Mouse (Mus musculus) macrophage (primary cell): ENCODE measurements around the gene Gpd2. TPM values are rescaled to one million over a fixed set of nuclear protein-coding genes. Genes with fewer than 3 reads are reported as not detected.

Experiments
- H3K27ac ChIP-seq: fragments of 350-480 bp; formaldehyde crosslinking; 2 replicates; pipeline ENCODE4 v1.9.0; 2021
- H3K36me3 ChIP-seq: fragments of 350-480 bp; formaldehyde crosslinking; 2 replicates; pipeline ENCODE4 v1.9.0; 2021; ENCODE audit errors: inconsistent target
- H3K4me3 ChIP-seq: fragments of 350-480 bp; formaldehyde crosslinking; 2 replicates; pipeline ENCODE4 v1.9.0; 2021; ENCODE audit errors: inconsistent target
- H3K79me2 ChIP-seq: fragments of 350-480 bp; formaldehyde crosslinking; 2 replicates; pipeline ENCODE4 v1.9.0; 2021; ENCODE audit errors: inconsistent target
- WGBS: methylation state at CpG from one replicate; pipeline ENCODE4 v1.1.7; 2026; ENCODE audit warnings: inconsistent platforms; ENCODE audit not compliant: missing documents; 5-methylcytosine and 5-hydroxymethylcytosine counted together
- polyA plus RNA-seq: library from polyadenylated mRNA; stranded (reverse); fragments of 250-400 nt; gene quantifications from 3 replicates; pipeline ENCODE4 v1.2.4, GENCODE M21; 2018; ENCODE audit warnings: inconsistent platforms
- total RNA-seq, 78 experiments: library from RNA; depleted of rRNA; stranded (reverse); fragments of 250-400 nt; gene quantifications; 1 replicate in 9 of 78; 2 replicates in 24 of 78; 3 replicates in 43 of 78; 4 replicates in 2 of 78; pipeline ENCODE4 v1.2.4; 2018; ENCODE audit warnings: inconsistent platforms in 56 of 78

Gene Gpd2
- total RNA-seq (2018; cell fraction: chromatin; rRNA removed), result 100 to 1,000 TPM in 5 of 26 experiments, 10 to 100 TPM in 21; 19.6 to 228 (median 57.5) TPM
- 10 to 100 TPM; 14.9 to 51.6 (median 29.2) TPM for total RNA-seq (2018; cell fraction: cytosol; rRNA removed)
- 100 to 1,000 TPM in 3 of 26 experiments, 10 to 100 TPM in 23; 14.4 to 252 (median 38.4) TPM for total RNA-seq (2018; cell fraction: nucleus; rRNA removed)
- 10.2 to 13.1 TPM (median 12.5 TPM) in 3 replicates for polyA plus RNA-seq

DNA sequence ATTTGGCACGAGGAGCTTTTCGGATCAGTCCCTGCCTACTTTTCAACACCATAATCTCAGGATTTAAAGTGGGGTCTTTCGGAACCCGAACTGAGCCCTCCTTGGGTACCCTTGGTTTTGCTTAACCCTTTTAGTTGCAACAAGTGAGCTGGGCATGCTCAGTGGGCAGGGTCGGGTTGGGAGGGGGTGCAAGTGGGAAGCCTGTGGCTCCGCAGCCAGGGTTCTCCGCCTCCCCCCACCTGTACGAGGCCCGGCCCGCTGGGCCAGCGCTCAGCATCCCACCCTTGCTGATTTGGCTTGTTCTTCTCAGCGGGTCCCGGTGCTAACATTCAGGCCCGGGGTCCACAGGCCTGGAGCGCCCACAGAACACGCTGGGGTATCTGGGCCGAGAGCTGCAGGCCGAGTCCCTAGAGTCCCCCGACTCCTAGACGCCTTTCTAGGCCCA, at the start of gene Gpd2:
TSS of gene Gpd2 (plus strand) at position 161 of the 445 bp plus-strand sequence.
- H3K36me3 ChIP-seq, result no peaks in the 10 kb centered on the region
- H3K27ac ChIP-seq, result peak within 1 kb of the TSS; percentile 68
- H3K4me3 ChIP-seq, result peak within 1 kb of the TSS; percentile 82
- WGBS, result 12% methylated on average over 20 of the region's 20 CpGs
- peaks cover 36% of the 10 kb centered on the region; the same call in 1 of the 2 replicates for H3K79me2 ChIP-seq

DNA sequence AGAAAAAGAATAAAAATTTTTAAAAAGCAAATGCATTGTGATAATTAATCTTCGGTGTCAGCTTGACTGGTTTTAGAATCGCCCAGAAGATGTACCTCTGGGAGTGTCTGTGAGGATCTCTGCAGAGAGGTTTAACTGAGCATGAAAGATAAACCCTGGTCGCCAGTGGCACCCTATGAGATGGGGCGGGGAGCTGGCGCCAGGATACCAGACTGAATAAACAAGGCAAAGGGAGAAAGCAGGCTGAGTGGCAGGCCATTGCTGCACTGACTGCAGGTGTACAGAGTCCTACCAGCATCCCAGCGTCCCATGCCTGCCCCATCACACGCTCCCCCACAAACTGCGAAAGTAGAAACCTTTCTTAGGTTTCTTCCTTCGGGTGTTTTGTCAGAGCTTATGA, 49.2 kb upstream of the Gpd2 start:
- Histone ChIP-seq H3K4me3 (no peak overlapping the region), H3K79me2 (no peaks in the 10 kb centered on the region), H3K36me3 (no peaks in the 10 kb centered on the region), H3K27ac (no peak overlapping the region)
- WGBS, result 93% methylated on average over 7 of the region's 9 CpGs

- H3K4me3 ChIP-seq, result no peak overlapping the region
Measured at GRCm38 (mm10) chr2:57190884-57191283, 46.6 kb upstream of the Gpd2 start.

GRCm38 (mm10) chr2:57199046-57199445, 38.4 kb upstream of the Gpd2 start:
- 96% methylated on average over 3 of the region's 3 CpGs for WGBS

More at GRCm38 (mm10) chr2:57190884-57191283, 46.6 kb upstream of the Gpd2 start:
- Histone ChIP-seq H3K36me3 (no peaks in the 10 kb centered on the region), H3K79me2 (no peaks in the 10 kb centered on the region), H3K27ac (no peak overlapping the region)

GRCm38 (mm10) chr2:57208472-57209083, 28.9 kb upstream of the Gpd2 start:
- Histone ChIP-seq H3K36me3 (no peaks in the 10 kb centered on the region), H3K79me2 (no peaks in the 10 kb centered on the region), H3K4me3 (no peak overlapping the region), H3K27ac (no peak overlapping the region)
- WGBS, result 55% methylated on average over 9 of the region's 9 CpGs

More at GRCm38 (mm10) chr2:57199046-57199445, 38.4 kb upstream of the Gpd2 start:
- Histone ChIP-seq H3K79me2 (no peaks in the 10 kb centered on the region), H3K36me3 (no peaks in the 10 kb centered on the region), H3K27ac (no peak overlapping the region), H3K4me3 (no peak overlapping the region)

DNA sequence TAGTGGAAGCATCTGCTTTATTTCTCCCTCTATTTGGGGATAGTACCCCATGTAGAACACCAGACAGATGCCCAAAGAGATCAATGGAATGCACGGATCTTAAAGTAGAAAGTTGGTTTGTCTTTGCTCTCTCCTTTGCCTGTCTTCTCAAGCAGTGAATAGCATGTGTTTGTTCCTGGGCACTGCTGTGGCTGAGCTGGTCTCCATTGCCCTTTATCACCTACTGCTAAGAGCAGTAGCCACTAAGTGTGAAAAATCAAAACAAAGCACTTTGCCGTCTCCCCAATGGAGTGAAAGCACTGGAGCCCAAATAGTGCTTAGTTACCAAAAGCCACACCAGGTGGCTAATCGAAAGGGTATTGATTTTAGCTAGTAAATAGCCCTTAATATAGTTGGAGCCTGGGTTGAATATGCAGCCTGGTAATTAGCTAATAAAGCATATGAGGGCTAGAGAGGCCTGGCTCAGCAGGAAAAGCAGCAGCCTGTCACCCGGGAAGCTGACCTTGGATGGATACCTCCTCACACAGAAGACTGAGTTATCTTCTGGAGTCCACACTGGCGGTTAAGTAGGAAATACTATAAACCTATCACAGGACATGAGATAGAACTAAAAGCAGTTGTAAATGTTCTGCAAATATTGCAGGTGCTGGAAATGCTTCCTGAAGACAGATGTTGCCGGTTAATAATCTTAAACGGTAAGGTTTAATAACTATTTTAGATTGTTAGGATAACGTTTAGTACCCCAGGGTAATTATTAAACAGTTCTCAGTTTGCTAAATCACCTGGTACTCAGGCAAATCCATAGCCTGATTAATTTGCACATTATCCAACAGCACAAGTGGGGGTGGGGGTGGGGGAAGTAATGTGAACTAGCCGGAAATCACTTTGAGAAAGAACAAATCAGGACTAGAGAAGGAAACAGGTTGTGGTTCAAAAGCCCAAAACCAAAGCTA, 26.1 kb upstream of the Gpd2 start:
- H3K79me2 ChIP-seq, result no peaks in the 10 kb centered on the region
- H3K4me3 ChIP-seq, result no peak overlapping the region
- WGBS, result 83% methylated on average over 9 of the region's 9 CpGs
- no peak overlapping the region for H3K27ac ChIP-seq
- no peaks in the 10 kb centered on the region for H3K36me3 ChIP-seq

GRCm38 (mm10) chr2:57213364-57213763, 24.1 kb upstream of the Gpd2 start:
- Histone ChIP-seq H3K36me3 (no peaks in the 10 kb centered on the region), H3K27ac (no peak overlapping the region), H3K4me3 (no peak overlapping the region), H3K79me2 (no peaks in the 10 kb centered on the region)
- WGBS, result 90% methylated on average over 4 of the region's 4 CpGs

GRCm38 (mm10) chr2:57223288-57224026, 14.0 kb upstream of the Gpd2 start:
- Histone ChIP-seq H3K79me2 (no peaks in the 10 kb centered on the region), H3K36me3 (no peaks in the 10 kb centered on the region), H3K4me3 (no peak overlapping the region), H3K27ac (no peak overlapping the region)
- 82% methylated on average over 3 of the region's 3 CpGs for WGBS

- 82% methylated on average over 2 of the region's 2 CpGs for WGBS
- Histone ChIP-seq H3K79me2 (no peaks in the 10 kb centered on the region), H3K36me3 (no peaks in the 10 kb centered on the region), H3K27ac (no peak overlapping the region), H3K4me3 (no peak overlapping the region)
Measured at GRCm38 (mm10) chr2:57225236-57225635, 12.2 kb upstream of the Gpd2 start.

DNA sequence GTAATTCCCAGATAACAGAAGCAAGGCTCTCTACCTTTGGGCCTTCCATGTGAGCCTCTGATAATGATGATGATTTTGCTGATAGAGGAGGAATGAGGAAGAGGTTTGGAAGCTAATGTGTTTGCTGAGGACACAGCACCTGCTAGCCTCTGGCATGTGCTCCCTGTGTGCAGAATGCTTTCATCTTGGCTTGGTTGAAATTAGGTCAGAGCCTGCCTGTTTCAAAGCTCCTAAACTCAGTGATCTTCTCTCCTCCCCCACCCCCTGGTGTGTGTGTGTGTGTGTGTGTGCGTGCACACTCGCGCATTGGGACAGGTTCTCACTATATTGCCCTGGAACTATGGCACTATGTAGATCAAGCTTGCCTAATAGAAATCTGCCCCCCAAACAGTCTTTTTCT, 10.0 kb upstream of the Gpd2 start:
- Histone ChIP-seq H3K4me3 (no peak overlapping the region), H3K79me2 (no peaks in the 10 kb centered on the region), H3K36me3 (no peaks in the 10 kb centered on the region), H3K27ac (no peak overlapping the region)
- 83% methylated on average over 2 of the region's 3 CpGs for WGBS

DNA sequence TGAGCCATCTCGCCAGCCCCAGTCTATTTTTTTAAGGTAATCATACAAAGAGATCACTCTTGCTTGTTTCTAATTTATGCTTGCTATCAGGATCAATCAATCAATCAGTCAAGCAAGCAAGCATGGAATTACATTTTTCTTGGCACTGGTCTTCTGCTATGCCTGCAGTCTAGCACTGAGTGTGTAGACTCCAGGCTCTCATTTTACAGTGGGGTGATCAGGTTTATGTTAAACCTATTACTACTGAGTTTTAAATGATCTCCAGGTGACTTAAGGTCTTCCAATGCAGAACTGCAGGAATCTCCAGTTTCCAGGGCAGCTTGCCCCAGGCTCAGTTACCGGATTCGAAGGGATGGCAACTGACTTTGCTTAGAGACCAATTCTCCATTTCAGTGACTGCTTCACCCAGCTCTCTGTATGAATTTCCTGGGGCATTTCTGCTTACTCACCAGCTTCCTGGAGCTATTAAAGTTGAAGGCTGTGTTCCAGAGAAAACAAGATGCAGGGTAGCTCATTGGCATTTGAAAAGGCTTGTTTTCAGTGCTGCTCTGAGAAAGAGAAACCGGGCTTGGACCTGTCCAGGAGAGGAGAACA, 7.7 kb upstream of the Gpd2 start:
- WGBS, result 34% methylated on average over 4 of the region's 4 CpGs
- H3K36me3 ChIP-seq, result no peaks in the 10 kb centered on the region
- no peak overlapping the region for H3K27ac ChIP-seq
- no peaks in the 10 kb centered on the region for H3K79me2 ChIP-seq
- no peak overlapping the region for H3K4me3 ChIP-seq

DNA sequence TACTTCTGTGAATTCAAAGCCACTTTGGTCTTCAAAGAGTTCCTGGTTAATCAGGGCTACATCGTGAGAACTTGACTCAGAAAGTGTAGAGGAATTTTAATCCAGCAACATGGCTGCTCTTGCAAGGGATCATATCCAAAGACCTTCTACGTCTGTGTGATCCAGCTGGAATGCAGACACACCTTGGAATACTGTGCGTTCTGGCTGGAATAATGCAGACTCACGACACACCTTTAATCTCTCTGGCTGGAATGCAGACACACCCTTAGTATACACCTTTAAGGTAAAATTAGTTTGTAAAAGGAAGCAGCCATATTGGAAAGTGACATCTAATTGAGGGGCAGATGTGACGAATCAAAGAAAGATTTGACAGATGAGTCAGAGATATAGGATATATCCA, 6.0 kb upstream of the Gpd2 start:
- Histone ChIP-seq H3K4me3 (no peak overlapping the region), H3K36me3 (no peaks in the 10 kb centered on the region), H3K79me2 (no peaks in the 10 kb centered on the region), H3K27ac (no peak overlapping the region)
- 93% methylated on average over 5 of the region's 5 CpGs for WGBS

GRCm38 (mm10) chr2:57232328-57232727, 5.1 kb upstream of the Gpd2 start:
- H3K36me3 ChIP-seq, result no peaks in the 10 kb centered on the region
- WGBS, result 40% methylated on average over 7 of the region's 8 CpGs
- H3K79me2 ChIP-seq, result no peaks in the 10 kb centered on the region
- no peak overlapping the region for H3K4me3 ChIP-seq
- no peak overlapping the region for H3K27ac ChIP-seq

DNA sequence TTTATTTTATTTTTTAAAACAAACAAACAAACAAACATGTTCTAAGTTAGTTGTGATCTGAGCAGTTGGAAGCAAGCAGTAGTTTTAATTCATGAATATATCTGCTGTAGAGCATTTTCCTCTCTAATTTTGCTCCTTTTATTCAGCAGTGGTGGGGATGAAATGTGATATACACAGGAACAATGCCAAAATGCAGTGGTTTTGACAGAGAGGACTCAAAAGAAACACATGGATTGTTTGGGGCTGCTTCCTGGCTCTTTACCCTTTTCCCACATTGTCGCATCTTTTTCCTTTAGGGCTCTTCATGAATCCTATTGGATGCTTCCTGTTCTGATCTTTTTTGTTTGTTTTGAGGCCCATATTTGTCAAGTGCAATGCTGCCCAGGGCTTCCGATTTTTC, 1.2 kb upstream of the Gpd2 start:
- WGBS, result 100% methylated on average over 2 of the region's 2 CpGs
- H3K79me2 ChIP-seq, result peaks cover 24% of the 10 kb centered on the region; the same call in 1 of the 2 replicates
- H3K4me3 ChIP-seq, result no peak overlapping the region
- H3K27ac ChIP-seq, result no peak overlapping the region
- H3K36me3 ChIP-seq, result no peaks in the 10 kb centered on the region
